Mouse (Mus musculus) hindbrain, embryonic 14.5 days (tissue): ENCODE data around the gene Boc. TPM values are rescaled to one million over a fixed set of nuclear protein-coding genes. Genes with fewer than 3 reads are reported as not detected.
A peak's percentile ranks its signal among the peaks of the same experiment; 100 is the strongest.

Source experiments
- ATAC-seq: fragments of 200-750 bp; cut with Nextera tagmentation; 2 replicates; pipeline ENCODE4 v1.8.0; 2017; ENCODE audit warnings: moderate number of reproducible peaks, mild to moderate bottlenecking, moderate TSS enrichment, moderate library complexity; ENCODE audit not compliant: low FRiP score
- DNase-seq: peaks from one replicate; pipeline ENCODE4 v3.0.0-alpha.2; 2015; ENCODE audit warnings: low spot score
- H3K27ac ChIP-seq: fragments of 300-500 bp; sonication (generic); 2 replicates; pipeline ENCODE4 v1.5.1; 2014; ENCODE audit warnings: mild to moderate bottlenecking, moderate library complexity
- H3K27me3 ChIP-seq: fragments of 300-500 bp; sonication (generic); 2 replicates; pipeline ENCODE4 v1.6.1; 2014; ENCODE audit warnings: mild to moderate bottlenecking, low read length, mixed read lengths; ENCODE audit not compliant: control insufficient read depth, insufficient read depth
- H3K36me3 ChIP-seq: fragments of 300-500 bp; sonication (generic); replicated peaks from 2 replicates; pipeline ENCODE4 v1.6.1; 2014; ENCODE audit not compliant: control insufficient read depth, insufficient read depth
- H3K4me1 ChIP-seq: fragments of 300-500 bp; sonication (generic); replicated peaks from 2 replicates; pipeline ENCODE4 v1.6.1; 2014; ENCODE audit warnings: antibody characterized with exemption, low read length, mixed read lengths; ENCODE audit not compliant: control insufficient read depth, insufficient read depth
- H3K4me2 ChIP-seq: fragments of 300-500 bp; sonication (generic); replicated peaks from 2 replicates; pipeline ENCODE4 v1.6.1; 2014; ENCODE audit warnings: mild to moderate bottlenecking, moderate library complexity
- H3K4me3 ChIP-seq: fragments of 300-500 bp; sonication (generic); replicated peaks from 2 replicates; pipeline ENCODE4 v1.5.1; 2014; ENCODE audit warnings: mild to moderate bottlenecking, low read length
- H3K9ac ChIP-seq: fragments of 300-500 bp; sonication (generic); 2 replicates; pipeline ENCODE4 v1.6.1; 2014
- H3K9me3 ChIP-seq: fragments of 300-500 bp; sonication (generic); 2 replicates; pipeline ENCODE4 v1.6.1; 2016; ENCODE audit warnings: low read length; ENCODE audit not compliant: control insufficient read depth
- WGBS: fragments of 180-500 bp; shearing (Covaris S2); extraction: QIAGEN DNeasy Blood & Tissue Kit; methylation state at CpG from one replicate; pipeline ENCODE4 v1.1.7; 2014; 5-methylcytosine and 5-hydroxymethylcytosine counted together
- polyA plus RNA-seq: library from polyadenylated mRNA; unstranded; fragments of >200 nt; fragmentation: Nextera tagmentation; extraction: Ambion mirVana; gene quantifications from 2 replicates; pipeline ENCODE4 v1.2.1, GENCODE M21; 2014

Boc gene
- polyA plus RNA-seq, 1 experiment from 2014 or later = 10.1 TPM

DNA sequence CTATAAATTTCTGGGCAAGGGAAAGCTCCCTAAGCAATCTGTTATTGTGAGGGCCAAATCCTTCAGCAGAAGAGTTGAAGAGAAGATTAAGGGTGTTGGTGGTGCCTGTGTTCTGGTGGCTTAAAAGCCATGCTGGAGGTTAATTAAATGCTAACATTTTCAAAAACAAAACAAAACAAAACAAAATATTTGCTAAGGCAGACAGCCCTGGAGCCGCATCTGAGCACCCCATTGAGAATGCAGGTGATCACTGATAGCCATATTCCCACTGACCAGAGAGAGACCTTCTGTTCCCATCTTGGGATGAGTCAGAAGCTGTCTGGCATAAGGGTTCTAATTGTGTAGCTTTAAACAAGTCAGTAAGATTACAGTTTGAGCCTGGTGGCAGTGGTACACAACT is 19.9 kb upstream of the Boc start:
- ATAC-seq (no peak), DNase-seq (peak; percentile 7)
- Histone ChIP-seq H3K9me3 (no peaks in the 10 kb centered on the region), H3K27ac (no peak overlapping the region), H3K36me3 (no peaks in the 10 kb centered on the region), H3K27me3 (no peaks in the 10 kb centered on the region), H3K9ac (no peak overlapping the region), H3K4me2 (no peak overlapping the region), H3K4me1 (no peaks in the 10 kb centered on the region), H3K4me3 (no peak overlapping the region)
- WGBS = 68% methylated on average over 1 of the region's 1 CpGs

DNA sequence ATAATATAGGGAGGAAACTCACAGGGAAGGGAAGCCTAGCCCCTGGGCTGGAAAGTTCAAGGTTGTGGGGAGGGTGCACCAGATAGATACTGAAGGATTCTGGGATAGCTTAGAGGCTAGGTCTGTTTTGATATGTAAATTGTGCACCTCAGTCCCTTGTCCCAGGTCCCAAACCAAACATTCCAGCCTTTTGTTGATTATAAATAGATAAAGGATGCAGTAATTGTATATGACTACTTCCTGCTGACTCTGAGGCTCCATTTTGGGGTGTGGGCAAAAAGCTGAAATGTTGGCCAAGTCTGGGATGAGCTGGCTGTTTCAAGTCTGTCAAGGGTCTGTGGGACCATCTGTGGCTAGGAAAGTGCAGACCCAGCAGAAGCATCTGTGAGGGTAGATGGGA is 9.4 kb upstream of the Boc start:
- DNase-seq (no peak), ATAC-seq (no peak)
- H3K9ac ChIP-seq = no peak overlapping the region
- no peak overlapping the region for H3K4me3 ChIP-seq
- H3K4me1 ChIP-seq = 0 out of 2 replicates have a peak, but pooled peaks cover 8% of the 10 kb centered on the region
- no peaks in the 10 kb centered on the region for H3K36me3 ChIP-seq
- H3K27ac ChIP-seq = no peak overlapping the region
- no peaks in the 10 kb centered on the region for H3K27me3 ChIP-seq
- H3K9me3 ChIP-seq = no peaks in the 10 kb centered on the region
- no peak overlapping the region for H3K4me2 ChIP-seq

DNA sequence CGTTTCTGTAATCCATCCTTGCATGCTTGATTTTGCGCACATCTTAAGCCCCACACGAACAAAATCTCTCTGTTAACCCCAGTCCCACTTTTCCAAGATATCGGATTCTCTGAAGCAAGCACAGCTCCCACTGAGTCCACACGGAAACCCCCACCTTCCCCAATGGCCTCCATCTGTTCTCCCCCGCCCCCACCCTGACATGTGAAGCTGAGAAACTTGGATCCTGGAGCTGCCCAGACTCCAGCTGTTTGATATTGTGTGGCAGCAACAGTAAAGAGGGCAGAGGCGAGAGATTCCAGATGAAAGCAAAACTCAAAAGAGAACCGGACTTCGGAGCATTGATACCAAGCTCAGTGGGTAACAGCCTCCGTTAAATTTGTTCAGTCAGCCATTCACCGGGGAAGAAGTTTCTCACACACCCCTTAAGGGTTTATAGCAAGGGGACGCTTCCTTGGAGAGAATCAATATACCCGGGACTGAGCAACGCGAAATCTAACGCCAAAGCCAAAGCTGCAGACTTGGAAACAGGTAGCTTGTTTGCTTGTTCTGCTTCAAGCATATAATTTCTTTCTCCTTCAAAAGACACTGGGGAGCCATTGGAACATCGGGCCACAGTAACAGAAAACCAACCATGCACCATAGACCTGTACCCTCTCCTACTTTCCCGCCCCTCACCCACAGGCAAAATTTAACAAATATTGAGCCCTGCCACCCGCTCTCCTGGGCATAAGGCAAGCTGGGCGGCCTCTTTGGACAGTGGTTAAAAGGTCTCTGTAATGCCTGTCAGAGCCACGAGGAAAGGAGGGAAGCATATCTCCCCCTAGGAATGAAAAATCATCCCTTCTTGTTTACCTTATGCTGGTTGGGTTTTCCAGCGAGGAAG is 6.9 kb upstream of the Boc start:
- Histone ChIP-seq H3K4me2 (peak overlapping the region; percentile 45), H3K36me3 (no peaks in the 10 kb centered on the region), H3K4me3 (0 out of 2 replicates have a peak overlapping the region, but pooled peaks have one; percentile 5), H3K27ac (no peak overlapping the region; the same call in 1 of the 2 replicates), H3K27me3 (no peaks in the 10 kb centered on the region), H3K9me3 (no peaks in the 10 kb centered on the region), H3K4me1 (0 out of 2 replicates have a peak, but pooled peaks cover 8% of the 10 kb centered on the region), H3K9ac (no peak overlapping the region)
- 26% methylated on average over 22 of the region's 22 CpGs for WGBS
- ATAC-seq (0 out of 2 replicates have a peak, but pooled peaks have one; percentile 29), DNase-seq (no peak)

DNA sequence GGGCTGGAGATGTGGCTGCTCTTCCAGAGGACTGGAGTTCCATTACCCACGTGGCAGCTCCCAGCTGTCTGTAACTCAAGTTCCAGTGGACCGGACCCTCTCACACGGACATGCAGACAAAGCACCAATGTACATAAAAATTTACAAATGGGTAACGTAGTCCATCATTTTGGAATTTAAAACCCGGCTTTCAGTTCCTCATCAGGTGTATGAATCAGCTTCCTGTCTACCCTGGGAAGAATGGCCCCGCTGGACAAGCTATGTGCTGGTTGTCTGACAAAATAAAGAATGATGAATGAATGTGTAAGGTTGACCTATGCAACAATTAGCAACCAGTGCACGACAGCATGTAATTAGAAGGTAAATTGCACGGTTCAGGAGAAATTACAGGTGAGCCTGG is 5.7 kb upstream of the Boc start:
- Histone ChIP-seq H3K9me3 (no peaks in the 10 kb centered on the region), H3K4me3 (no peak overlapping the region), H3K27ac (no peak overlapping the region), H3K4me1 (0 out of 2 replicates have a peak, but pooled peaks cover 9% of the 10 kb centered on the region), H3K4me2 (no peak overlapping the region), H3K27me3 (no peaks in the 10 kb centered on the region), H3K9ac (no peak overlapping the region), H3K36me3 (no peaks in the 10 kb centered on the region)
- WGBS = 61% methylated on average over 8 of the region's 8 CpGs
- ATAC-seq = no peak
- DNase-seq = no peak

DNA sequence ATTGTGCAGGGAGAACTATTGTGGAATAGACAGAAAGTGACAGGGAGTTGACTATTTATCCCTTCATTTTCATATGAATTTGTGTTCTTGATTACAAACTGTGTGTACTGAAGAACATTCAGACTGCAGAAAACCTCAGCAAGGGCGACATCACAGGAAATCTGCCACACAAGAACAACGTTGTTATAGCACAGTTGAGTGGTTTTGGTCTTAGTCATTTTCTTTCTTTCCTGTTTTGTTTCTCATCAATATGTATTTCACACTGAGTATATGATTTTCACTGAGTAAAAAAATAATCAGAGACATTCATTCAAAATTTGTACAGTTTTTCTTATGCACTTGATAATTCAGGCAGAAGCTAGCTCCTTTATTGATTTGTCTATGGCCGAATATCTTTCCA is 3.4 kb upstream of the Boc start:
- Histone ChIP-seq H3K4me1 (peaks cover 16% of the 10 kb centered on the region; the same call in 1 of the 2 replicates), H3K9ac (no peak overlapping the region), H3K36me3 (no peaks in the 10 kb centered on the region), H3K4me3 (no peak overlapping the region), H3K9me3 (no peaks in the 10 kb centered on the region), H3K27ac (no peak overlapping the region), H3K4me2 (no peak overlapping the region), H3K27me3 (no peaks in the 10 kb centered on the region)
- no peak for ATAC-seq
- 74% methylated on average over 3 of the region's 3 CpGs for WGBS
- DNase-seq = no peak

DNA sequence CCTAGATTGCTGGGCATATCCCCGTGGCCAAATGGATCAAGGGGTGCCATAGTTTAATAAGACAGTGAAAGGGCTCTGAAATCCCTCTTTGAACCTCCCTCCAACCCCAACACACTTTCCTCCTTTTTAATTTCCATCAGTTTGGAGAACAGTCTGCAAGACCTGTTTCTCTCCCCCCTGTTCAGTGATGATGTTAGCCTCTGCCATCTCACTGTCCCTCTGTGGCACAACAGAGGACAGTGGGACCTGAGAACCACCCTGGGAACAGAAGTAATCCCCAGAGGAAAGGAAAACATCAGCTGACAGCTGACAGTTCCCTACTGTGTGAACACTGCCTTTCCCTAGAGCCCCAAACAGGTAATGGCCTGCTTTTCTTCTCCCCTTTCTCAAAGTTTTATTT is 1.5 kb upstream of the Boc start:
- Histone ChIP-seq H3K9me3 (no peaks in the 10 kb centered on the region), H3K27me3 (no peaks in the 10 kb centered on the region), H3K4me3 (no peak overlapping the region), H3K4me2 (no peak overlapping the region), H3K36me3 (no peaks in the 10 kb centered on the region), H3K9ac (no peak overlapping the region), H3K4me1 (peaks cover 10% of the 10 kb centered on the region; the same call in 1 of the 2 replicates), H3K27ac (no peak overlapping the region)
- DNase-seq = no peak
- WGBS = 41% methylated on average over 1 of the region's 1 CpGs
- ATAC-seq = no peak

DNA sequence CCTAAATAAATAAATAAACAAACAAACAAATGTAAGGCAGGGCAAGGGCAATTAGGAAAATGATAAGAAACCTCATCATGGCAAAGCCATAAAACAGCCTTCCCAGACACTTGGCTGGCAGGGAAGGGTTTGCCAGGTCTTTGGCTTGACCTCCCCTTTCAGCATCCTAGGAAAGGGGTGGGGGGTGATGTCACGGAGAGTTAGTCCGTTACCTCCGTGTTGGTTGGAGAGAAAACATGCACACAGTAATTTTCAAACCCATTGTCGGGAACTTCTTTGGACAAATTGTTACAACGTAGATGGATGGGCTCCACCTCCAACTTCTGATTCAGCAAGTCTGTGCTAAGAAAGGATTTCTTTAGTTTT is 616 bp upstream of the Boc start:
- H3K27me3 ChIP-seq = no peaks in the 10 kb centered on the region
- WGBS = 3% methylated on average over 5 of the region's 5 CpGs
- peak overlapping the region; percentile 65 for H3K4me3 ChIP-seq
- H3K36me3 ChIP-seq = no peaks in the 10 kb centered on the region
- peaks cover 11% of the 10 kb centered on the region; the same call in 1 of the 2 replicates for H3K4me1 ChIP-seq
- H3K27ac ChIP-seq = 0 out of 2 replicates have a peak overlapping the region, but pooled peaks have one; percentile 16
- peak overlapping the region; percentile 88 for H3K4me2 ChIP-seq
- no peaks in the 10 kb centered on the region for H3K9me3 ChIP-seq
- no peak for DNase-seq
- ATAC-seq = no peak
- peak overlapping the region; percentile 79; the same call in 1 of the 2 replicates for H3K9ac ChIP-seq

DNA sequence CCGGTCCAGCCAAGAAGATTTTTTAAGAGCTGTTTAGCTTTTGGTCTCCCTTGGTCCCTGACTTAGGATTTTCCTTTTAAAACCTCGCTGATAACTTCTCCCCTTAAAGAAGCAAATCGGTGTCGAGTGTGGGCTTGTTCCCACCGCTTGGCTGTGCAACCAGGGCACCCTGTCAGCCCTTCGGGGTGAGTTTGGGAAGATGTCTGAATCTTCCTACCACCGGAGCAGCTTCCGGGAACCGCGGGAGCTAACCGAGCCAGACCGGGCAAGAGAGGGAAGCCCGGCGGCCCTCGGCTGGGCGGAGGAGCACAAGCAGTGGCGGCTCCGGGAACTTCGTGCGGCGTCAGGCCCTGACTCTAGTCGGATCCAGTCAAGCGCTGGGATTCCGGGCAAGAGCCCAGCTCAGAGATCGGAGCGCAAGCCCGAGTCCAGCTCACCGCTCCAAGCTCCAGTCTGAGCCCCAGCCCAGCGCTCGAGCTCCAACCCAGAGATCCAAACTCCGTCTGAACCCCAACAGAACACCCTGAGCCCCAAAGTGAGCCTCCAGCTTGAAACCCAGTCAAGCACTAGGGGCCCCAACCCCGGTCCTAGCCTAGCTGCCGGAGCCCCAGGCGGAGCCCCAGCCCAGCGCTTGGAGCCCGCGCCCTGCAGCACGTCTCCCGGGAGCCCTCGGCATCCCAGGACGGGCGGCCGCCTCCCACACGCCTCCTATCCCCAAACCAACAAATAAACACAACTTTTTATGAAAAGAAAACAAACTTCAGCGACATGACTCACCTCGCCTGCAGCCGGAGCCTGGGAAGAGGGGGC is 831 bp downstream of the Boc start:
- ATAC-seq = peak; percentile 70

DNA sequence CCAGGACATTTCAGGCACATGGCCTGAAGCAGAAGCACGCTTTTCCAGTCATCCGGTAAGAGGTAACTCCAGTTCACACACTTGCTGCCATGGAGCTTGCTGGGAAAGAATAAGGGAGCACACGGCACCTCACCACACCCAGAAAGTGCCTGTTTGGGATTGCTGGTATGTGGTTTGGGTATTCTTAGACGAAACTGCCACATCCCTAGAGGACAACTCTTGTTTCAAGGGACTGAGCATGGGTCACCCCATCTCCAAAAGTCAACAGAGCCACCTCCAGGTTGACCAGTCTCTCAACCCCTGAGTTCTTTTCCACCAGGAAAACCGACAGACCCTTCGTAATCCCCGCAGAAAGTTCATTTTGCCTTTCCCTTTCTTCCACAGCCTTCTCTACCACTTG is 1.6 kb downstream of the Boc start:
- 12% methylated on average over 7 of the region's 7 CpGs for WGBS
- Histone ChIP-seq H3K27ac (peak overlapping the region; percentile 81; the same call in 1 of the 2 replicates), H3K4me3 (peak overlapping the region; percentile 65), H3K9ac (peak overlapping the region; percentile 79), H3K27me3 (no peaks in the 10 kb centered on the region), H3K4me1 (peaks cover 24% of the 10 kb centered on the region), H3K9me3 (no peaks in the 10 kb centered on the region), H3K4me2 (peak overlapping the region; percentile 88), H3K36me3 (no peaks in the 10 kb centered on the region)
- DNase-seq (no peak), ATAC-seq (no peak)

More for the DNA sequence above, 831 bp downstream of the Boc start:
- H3K36me3 ChIP-seq = no peaks in the 10 kb centered on the region
- WGBS = under 1% methylated on average over 46 of the region's 47 CpGs
- H3K4me3 ChIP-seq = peak overlapping the region; percentile 65
- H3K27me3 ChIP-seq = no peaks in the 10 kb centered on the region
- H3K9me3 ChIP-seq = no peaks in the 10 kb centered on the region
- peak; percentile 67 for DNase-seq
- H3K4me1 ChIP-seq = peaks cover 17% of the 10 kb centered on the region; the same call in 1 of the 2 replicates
- H3K9ac ChIP-seq = peak overlapping the region; percentile 79
- H3K4me2 ChIP-seq = peak overlapping the region; percentile 88
- H3K27ac ChIP-seq = peak overlapping the region; percentile 81
